Mouse (Mus musculus) heart, adult 2 months (tissue): ENCODE data around the gene AC141477.1.

Source experiments
- CTCF ChIP-seq: fragments of 200-600 bp; IDR thresholded peaks from 2 replicates; pipeline ENCODE4 v1.8.1; 2022; ENCODE audit warnings: antibody characterized with exemption, mild to moderate bottlenecking, moderate library complexity
- POLR2A ChIP-seq: fragments of 200-500 bp; IDR thresholded peaks from 2 replicates; pipeline ENCODE4 v1.6.1; 2011; ENCODE audit warnings: mild to moderate bottlenecking, low read depth, low read length, control low read depth; ENCODE audit not compliant: insufficient read depth

DNA sequence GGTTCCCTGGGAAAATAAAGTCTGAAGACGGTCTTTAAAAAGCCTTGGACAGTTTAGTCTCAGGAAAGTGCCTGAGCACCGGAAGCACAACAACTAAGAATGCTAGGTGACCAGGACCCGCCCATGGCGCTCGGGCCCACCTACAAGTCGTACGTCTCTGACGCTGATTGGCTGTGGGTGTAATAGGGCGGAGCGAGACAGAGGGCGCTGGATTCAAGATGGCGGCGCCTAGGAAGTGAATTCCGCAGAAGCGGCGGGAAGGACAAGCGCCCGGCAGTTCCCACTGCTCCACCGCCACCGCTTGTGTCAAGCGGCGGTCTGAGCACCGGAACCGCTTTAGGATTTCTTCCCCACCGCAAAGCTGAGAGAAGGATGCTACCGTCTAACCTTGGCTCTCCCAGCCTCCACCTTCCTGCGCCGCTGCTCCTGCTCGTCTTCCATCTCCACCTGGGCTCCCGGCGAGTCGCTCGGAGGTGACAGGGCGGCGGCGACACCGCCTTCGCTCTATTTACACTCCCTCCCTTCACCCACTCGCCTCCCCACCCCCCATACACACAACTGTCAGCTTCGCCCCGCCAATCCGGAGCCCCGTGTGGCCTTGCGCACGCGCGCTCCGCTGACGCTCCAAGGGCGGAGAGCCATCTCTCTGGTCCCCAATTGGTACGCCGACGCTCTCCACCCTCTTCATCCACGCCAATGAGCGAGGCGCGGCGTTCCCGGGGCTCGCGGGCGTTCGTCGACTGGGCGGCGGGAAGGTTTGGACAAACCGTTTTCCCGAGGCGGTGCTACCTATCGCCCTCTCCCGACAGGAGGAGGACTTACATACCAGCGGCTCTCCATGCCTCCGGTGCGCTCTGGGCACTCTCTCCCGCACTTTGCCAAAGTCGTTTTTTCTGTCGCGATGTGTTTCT is 2.2 kb upstream of the AC141477.1 start, which contains the start of gene Pcnt:
- TF ChIP-seq CTCF = peak; percentile 93
- TF ChIP-seq POLR2A = peak; percentile 65
